Mouse (Mus musculus): ENCODE measurements around the gene Atg4a-ps.

DNA sequence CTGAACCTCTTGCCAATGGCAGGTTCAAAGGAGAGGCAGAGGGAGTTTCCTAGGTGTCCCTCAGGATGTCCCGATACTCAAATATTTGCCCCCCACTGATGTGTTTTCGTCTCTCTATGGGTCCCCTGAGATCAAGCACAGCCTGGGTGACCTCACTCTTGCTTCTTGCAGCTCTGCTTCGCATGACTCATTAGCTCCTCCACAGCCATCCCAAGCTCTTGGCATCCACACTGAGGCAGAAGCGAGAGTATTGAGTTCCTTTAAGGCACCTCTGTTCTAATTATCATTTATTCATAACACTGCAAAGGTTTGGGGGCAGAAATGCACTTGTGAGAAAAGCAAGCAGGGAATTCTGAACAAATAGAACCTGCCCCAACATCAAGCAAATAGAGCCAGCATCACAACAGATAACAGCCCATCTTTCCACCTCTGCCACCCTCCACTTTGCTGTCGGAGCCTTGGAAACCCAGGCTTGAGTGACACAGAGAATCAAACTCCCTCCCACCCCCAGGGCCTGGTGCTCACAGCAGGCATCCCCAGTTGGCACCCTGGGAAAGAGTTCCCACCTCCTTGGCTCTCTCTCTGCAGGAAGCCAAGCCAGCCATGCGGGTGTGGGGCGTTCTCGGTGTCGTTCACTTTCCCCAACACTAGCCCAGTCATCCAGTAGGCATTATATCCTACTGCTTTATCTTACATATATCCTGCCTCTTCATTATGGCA, 33.1 kb downstream of the Atg4a-ps start:
- no peak for TF ChIP-seq POLR2A (IDR thresholded peaks at IDR 0.05; ENCODE audit: low read depth, low read length)
- TF ChIP-seq CTCF (IDR thresholded peaks at IDR 0.05; ENCODE audit: extremely low read depth, insufficient read length, insufficient replicate concordance, low read depth, low read length): no peak

All from small intestine, adult 2 months (tissue).